Mouse (Mus musculus) urinary bladder, adult 2 months (tissue): ENCODE results near the gene Prkg1. TPM values are rescaled to one million over a fixed set of nuclear protein-coding genes. Genes with fewer than 3 reads are reported as not detected.

Experiments
- DNase-seq: peaks from one replicate; pipeline ENCODE4 v3.0.0; 2022; ENCODE audit warnings: low spot score
- polyA plus RNA-seq: library from polyadenylated mRNA; depleted of rRNA; stranded (reverse); fragments of >200 nt; gene quantifications from 2 replicates; pipeline ENCODE4 v1.2.3, GENCODE M21; 2012; rRNA removed

The Prkg1 gene
- polyA plus RNA-seq: 4.1 and 6.2 TPM in 2 replicates

- DNase-seq: peak; percentile 25
Measured at GRCm38 (mm10) chr19:31764801-31765340, at the start of gene Prkg1. Prkg1 (minus strand) TSS chr19:31765033.

- no peak for DNase-seq
Measured at GRCm38 (mm10) chr19:31813087-31813486, 48.3 kb upstream of the Prkg1 start.

GRCm38 (mm10) chr19:31811371-31811770 lies 46.5 kb upstream of the Prkg1 start:
- DNase-seq: no peak

- DNase-seq: no peak
Measured at GRCm38 (mm10) chr19:31805391-31805790, 40.6 kb upstream of the Prkg1 start.

GRCm38 (mm10) chr19:31795485-31796046 lies 30.7 kb upstream of the Prkg1 start:
- DNase-seq: no peak

- DNase-seq: no peak
Measured at GRCm38 (mm10) chr19:31791724-31792123, 26.9 kb upstream of the Prkg1 start.

GRCm38 (mm10) chr19:31781521-31782018 lies 16.7 kb upstream of the Prkg1 start:
- no peak for DNase-seq

- DNase-seq: no peak
Measured at GRCm38 (mm10) chr19:31781077-31781476, 16.2 kb upstream of the Prkg1 start.

GRCm38 (mm10) chr19:31780222-31780621 lies 15.4 kb upstream of the Prkg1 start:
- no peak for DNase-seq

- DNase-seq: no peak
Measured at GRCm38 (mm10) chr19:31779021-31779420, 14.2 kb upstream of the Prkg1 start.

- DNase-seq: no peak
Measured at GRCm38 (mm10) chr19:31767004-31767403, 2.2 kb upstream of the Prkg1 start.

GRCm38 (mm10) chr19:31765451-31765850 lies 618 bp upstream of the Prkg1 start:
- no peak for DNase-seq

- DNase-seq: peak; percentile 29
Measured at GRCm38 (mm10) chr19:31763951-31764800, 657 bp downstream of the Prkg1 start.

GRCm38 (mm10) chr19:31763246-31763821 lies 1.5 kb downstream of the Prkg1 start:
- no peak for DNase-seq

GRCm38 (mm10) chr19:31762411-31763245 lies 2.2 kb downstream of the Prkg1 start:
- DNase-seq: no peak

GRCm38 (mm10) chr19:31759855-31760254 lies 5.0 kb downstream of the Prkg1 start:
- DNase-seq: no peak

- no peak for DNase-seq
Measured at GRCm38 (mm10) chr19:31755929-31756792, 8.7 kb downstream of the Prkg1 start.

- DNase-seq: no peak
Measured at GRCm38 (mm10) chr19:31754642-31755287, 10.1 kb downstream of the Prkg1 start.

GRCm38 (mm10) chr19:31750976-31751676 lies 13.7 kb downstream of the Prkg1 start:
- no peak for DNase-seq
